Mouse (Mus musculus) testis, postnatal 10 days (tissue): Measurements from ENCODE around the gene Ncl.

Experiments
- DNase-seq: peaks from one replicate; pipeline ENCODE4 v3.0.0; 2021; ENCODE audit warnings: low spot score

Ncl gene

DNA sequence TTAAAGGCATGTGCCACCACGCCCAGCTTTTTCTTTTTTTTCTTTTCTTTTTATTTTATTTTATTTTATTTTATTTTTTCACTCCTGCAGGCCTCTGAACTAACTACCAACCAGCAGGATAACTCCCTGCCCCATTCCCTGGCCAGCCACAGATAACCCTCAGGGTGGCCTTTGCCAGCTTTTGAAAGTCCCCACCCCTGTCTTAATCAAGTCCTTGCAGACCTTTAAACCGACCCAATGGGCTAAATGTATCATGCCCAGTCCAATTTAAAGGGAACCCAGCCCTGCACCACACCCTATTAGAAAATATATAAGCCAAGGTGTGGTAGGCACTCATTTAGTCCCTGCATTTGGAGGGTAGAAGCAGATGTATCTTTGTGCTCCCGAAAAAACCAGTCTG lies 46.9 kb downstream of the Ncl start:
- no peak for DNase-seq

GRCm38 (mm10) chr1:86311467-86312005 lies 47.7 kb downstream of the Ncl start:
- no peak for DNase-seq

DNA sequence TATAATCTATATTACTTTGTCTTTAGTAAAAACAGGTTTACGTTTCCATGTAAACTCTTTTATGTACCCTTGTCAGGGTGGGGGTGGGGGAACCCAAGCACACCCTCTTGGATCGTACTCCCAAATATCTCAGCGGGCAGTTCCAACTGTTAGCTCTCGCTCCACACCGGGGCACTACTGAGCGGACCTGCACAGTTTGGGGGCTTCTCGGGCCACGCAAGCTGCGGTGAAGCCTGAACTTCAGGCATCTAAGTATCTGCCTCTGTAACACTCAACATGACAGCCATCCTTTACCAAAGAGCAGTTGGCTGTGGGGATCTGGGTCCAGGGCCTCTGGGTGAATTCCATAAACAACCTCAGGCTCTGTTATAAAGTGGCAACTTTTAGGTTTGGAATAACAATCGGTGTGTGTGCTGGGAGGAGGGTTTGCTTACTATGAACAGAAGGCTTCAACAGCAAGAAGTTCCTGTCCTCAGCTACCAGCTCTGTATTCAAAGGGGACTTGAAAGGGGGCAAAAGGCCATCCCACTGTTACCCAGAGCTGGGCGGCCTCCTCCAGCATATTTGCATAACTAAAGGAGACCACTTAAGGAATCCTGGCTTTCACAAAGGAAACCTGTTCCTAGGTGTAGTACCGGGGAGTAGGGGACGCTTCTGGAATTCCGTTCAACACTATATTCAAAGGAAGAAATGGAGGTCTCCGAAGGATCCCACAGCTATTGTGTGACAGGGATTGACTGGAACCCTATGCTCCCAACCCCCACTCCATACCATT lies 48.5 kb downstream of the Ncl start:
- no peak for DNase-seq

- no peak for DNase-seq
Observed at GRCm38 (mm10) chr1:86309270-86309833, 49.8 kb downstream of the Ncl start.

DNA sequence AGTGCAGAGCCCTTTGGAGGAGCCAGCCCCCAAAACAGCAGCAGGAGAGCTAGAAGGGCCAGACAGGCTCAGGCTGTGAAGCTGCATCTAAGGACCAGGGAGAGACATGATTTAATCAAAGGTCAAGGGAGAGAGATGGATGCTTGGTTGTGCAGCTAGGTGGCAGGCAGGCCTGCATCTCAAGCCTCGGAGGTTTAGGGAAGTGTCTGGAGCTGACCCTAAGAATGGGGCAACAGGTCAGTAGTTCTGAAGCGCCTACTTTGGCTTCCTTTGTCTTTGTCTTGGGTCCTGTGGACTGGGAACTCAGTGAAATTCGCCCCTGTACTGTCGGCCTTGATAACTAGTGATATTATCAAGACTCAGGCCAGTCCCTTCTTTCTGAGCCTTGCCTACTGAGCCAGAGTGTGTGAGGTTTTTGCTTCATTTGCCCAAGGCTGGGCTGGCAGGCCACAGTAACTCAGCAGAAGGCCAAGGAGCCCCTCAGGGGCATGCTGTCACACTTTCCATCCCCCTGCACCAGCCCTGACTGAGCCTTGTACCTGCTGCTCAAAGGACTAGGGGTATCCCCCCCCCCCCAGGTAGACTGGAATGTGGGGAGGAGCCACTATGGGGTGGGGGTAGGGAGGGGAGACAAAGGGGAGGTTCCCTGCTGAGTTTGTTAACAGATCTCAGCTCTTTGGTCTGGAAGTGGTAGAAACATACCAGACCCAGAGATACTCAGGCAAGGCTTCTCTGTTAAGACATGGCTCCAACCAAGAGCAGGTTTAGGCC lies 51.1 kb downstream of the Ncl start:
- DNase-seq, result no peak

DNA sequence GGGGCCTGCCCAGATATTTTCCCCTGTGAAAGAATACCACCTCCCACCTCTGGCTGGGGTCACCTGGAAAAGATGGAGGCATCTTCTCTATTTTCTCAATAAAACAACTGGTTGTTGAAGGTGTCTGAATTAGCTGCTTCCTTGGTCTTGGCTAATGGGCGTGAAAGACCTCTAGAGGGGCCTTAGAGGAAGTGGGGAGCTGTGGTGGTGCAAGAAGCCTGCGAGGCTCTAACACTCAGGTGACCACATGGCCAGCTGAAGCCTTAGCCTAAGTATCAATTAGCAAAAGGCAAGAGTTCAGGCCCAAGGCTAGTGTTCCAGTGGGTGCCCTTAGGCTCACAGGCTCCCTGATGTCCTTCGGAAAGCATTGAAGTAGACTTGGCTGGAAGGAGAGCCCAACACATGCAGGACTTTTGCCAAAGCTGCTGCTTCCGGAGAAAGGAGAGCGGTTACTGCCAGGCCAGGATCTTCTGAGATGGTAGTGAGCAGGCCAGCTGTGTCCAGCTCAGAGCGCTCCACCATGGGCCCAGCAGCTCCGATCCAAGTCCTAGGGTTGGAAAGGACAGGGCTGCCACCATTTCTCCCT lies 51.9 kb downstream of the Ncl start:
- DNase-seq, result no peak

GRCm38 (mm10) chr1:86306686-86307085 lies 52.5 kb downstream of the Ncl start:
- DNase-seq, result no peak

DNA sequence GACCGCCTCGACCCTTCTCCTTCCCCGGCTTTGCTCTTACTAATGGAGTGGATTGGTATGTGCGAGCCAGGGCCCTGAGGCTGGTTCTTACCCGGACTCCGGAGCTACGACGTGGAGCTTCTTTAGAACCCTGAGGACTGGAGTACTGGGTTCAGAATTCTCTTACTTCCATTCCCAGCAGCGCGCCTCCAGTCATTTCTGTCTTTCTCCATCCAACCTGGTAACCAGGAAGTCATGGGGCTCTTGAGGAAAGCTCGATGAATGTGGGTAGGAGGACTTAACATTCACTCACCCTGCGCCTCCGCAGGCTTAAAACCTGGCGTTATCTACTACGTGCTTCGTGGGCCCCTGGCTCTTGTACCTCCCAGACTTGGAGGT lies 55.3 kb downstream of the Ncl start:
- no peak for DNase-seq

- DNase-seq, result peak; percentile 83
Observed at GRCm38 (mm10) chr1:86303063-86303872, 55.9 kb downstream of the Ncl start.

- no peak for DNase-seq
Observed at GRCm38 (mm10) chr1:86302532-86302931, 56.7 kb downstream of the Ncl start, which contains the start of gene B3gnt7. B3gnt7 (plus strand) TSS chr1:86302832.

DNA sequence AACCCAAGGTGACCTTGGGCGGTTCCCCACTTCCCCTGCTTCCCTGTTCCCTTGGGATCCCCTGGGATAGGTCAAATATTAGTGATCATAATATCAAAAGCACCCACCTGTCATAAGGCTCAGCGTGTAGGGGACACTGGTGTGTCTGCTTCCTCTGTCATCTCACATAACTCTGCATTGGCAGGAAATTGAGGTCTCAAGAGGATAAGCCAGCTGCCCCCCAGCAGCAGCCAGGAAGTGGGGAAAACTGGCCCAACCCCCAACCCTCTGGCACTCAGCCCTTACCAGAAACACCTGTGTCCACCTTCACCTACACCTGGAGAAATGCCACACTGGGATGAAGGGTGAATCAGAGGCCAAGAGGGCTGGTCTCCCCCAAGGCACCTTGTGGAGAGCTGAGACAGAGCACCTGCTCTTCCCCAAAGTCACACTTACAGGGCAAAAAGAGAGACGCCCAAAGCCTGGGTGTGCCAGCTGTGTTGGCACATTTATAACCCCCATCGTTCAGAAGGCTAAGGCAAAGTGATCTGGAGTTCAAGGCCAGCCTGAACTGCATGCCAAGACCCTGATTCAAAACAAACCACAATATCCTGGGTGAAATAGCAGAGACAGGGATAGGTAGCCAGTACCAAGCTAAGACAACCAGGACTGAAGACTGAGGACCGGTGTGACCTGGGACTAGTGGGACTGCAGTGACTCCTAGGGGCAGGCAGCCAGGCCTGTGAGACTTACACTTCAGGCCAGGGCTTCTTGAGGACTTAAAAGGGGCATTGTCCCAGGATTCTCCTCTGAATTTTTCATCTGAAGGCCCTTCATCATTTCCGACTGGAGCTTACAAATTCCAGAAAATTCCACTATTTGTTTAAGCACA lies 57.7 kb downstream of the Ncl start:
- DNase-seq, result no peak

DNA sequence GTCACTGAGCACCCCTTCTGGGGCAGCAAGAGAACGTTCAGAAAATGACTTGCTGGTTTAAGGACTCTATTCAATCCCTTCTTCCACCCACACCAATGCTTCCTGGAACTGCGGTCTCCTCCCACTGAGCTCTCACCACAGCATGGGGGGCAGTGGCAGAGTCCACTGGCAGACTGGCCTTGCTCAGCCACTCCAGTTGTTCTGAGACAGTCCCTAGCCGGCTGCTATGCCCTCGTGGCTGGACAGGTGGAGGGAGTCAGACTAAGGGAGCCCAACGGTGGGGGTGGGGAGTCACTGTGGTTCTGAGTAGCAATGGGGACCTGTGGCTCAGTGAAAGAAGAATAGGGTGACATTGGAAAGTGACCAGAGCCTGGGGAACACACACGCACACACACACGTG lies 58.5 kb downstream of the Ncl start:
- no peak for DNase-seq

GRCm38 (mm10) chr1:86300093-86300492 lies 59.1 kb downstream of the Ncl start:
- no peak for DNase-seq
